Mouse (Mus musculus): Measurements from ENCODE around the gene Tmeff1.

- TF ChIP-seq POLR2A (IDR thresholded peaks at IDR 0.05; ENCODE audit: low read depth, low read length): no peak
- TF ChIP-seq CTCF (IDR thresholded peaks at IDR 0.05; ENCODE audit: extremely low read depth, insufficient read depth, insufficient read length, insufficient replicate concordance): no peak
Measured at GRCm38 (mm10) chr4:48696706-48697105, 111.7 kb downstream of the Tmeff1 start.
